Mouse (Mus musculus) lung, postnatal 0 days (tissue): ENCODE data around the gene Arl5b. TPM values are rescaled to one million over a fixed set of nuclear protein-coding genes. Genes with fewer than 3 reads are reported as not detected.

Experiments used
- ATAC-seq: fragments of 200-750 bp; cut with Nextera tagmentation; 2 replicates; pipeline ENCODE4 v1.8.0; 2017; ENCODE audit warnings: moderate library complexity
- DNase-seq: peaks from one replicate; pipeline ENCODE4 v3.0.0-alpha.2; 2016; ENCODE audit warnings: low spot score
- H3K27ac ChIP-seq: fragments of 300-500 bp; sonication (generic); 2 replicates; pipeline ENCODE4 v1.5.1; 2014; ENCODE audit warnings: antibody characterized with exemption, mild to moderate bottlenecking, low read length, mixed read lengths
- H3K27me3 ChIP-seq: fragments of 300-500 bp; sonication (generic); replicated peaks from 2 replicates; pipeline ENCODE4 v1.6.1; 2014; ENCODE audit warnings: low read length, mixed read lengths; ENCODE audit not compliant: insufficient read depth
- H3K36me3 ChIP-seq: fragments of 300-500 bp; sonication (generic); 2 replicates; pipeline ENCODE4 v1.6.1; 2014; ENCODE audit warnings: low read length, mixed read lengths; ENCODE audit not compliant: insufficient read depth
- H3K4me1 ChIP-seq: fragments of 300-500 bp; sonication (generic); 2 replicates; pipeline ENCODE4 v1.6.1; 2014; ENCODE audit warnings: antibody characterized with exemption, low read depth, low read length, mixed read lengths; ENCODE audit not compliant: insufficient read depth
- H3K4me2 ChIP-seq: fragments of 300-500 bp; sonication (generic); replicated peaks from 2 replicates; pipeline ENCODE4 v1.6.1; 2014; ENCODE audit warnings: low read depth, mild to moderate bottlenecking, low read length, moderate library complexity, mixed read lengths
- H3K4me3 ChIP-seq: fragments of 300-500 bp; sonication (generic); 2 replicates; pipeline ENCODE4 v1.5.1; 2014; ENCODE audit warnings: low read depth, low read length
- H3K9ac ChIP-seq: fragments of 300-500 bp; sonication (generic); replicated peaks from 2 replicates; pipeline ENCODE4 v1.6.1; 2014; ENCODE audit warnings: low read depth, mild to moderate bottlenecking
- H3K9me3 ChIP-seq: fragments of 300-500 bp; sonication (generic); 2 replicates; pipeline ENCODE4 v1.6.1; 2016; ENCODE audit warnings: low read length, mixed read lengths
- CTCF ChIP-seq: IDR thresholded peaks from 2 replicates; pipeline ENCODE4 v1.5.1; 2016; ENCODE audit warnings: antibody characterized with exemption, mild to moderate bottlenecking
- EP300 ChIP-seq: IDR thresholded peaks from 2 replicates; pipeline ENCODE4 v1.6.1; 2016; ENCODE audit warnings: antibody characterized with exemption, mild to moderate bottlenecking, control low read depth
- WGBS: fragments of 180-500 bp; shearing (Covaris S2); extraction: QIAGEN DNeasy Blood & Tissue Kit; methylation state at CpG from one replicate; pipeline ENCODE4 v1.1.7; 2014; 5-methylcytosine and 5-hydroxymethylcytosine counted together
- polyA plus RNA-seq: library from polyadenylated mRNA; unstranded; fragments of >200 nt; fragmentation: Nextera tagmentation; extraction: Ambion mirVana; gene quantifications from 2 replicates; pipeline ENCODE4 v1.2.1, GENCODE M21; 2015

Gene Arl5b
- polyA plus RNA-seq, 1 experiment from 2014 or later: 24.0 TPM

DNA sequence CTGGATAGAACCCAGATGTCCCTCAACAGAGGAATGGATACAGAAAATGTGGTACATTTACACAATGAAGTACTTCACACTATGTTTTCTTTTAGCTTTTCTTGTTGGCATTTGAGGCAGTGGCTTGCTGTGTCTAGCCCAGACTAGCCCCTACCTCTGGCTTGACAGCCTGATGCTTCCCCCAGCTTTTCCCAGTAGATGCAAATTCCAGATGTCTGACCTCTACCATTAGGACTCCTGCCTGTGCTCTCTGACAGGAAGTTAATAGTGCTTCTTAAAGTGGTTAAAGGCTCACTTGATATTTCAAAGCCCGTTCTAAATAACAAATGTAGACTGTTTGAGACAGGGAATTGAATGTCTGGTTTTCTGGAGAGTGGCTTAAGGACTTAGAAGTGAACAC is 14.6 kb downstream of the Arl5b start:
- DNase-seq (no peak), ATAC-seq (no peak)
- no peak for TF ChIP-seq EP300
- TF ChIP-seq CTCF: no peak
- H3K36me3 ChIP-seq: no peaks in the 10 kb centered on the region
- H3K27me3 ChIP-seq: no peaks in the 10 kb centered on the region
- no peak overlapping the region for H3K4me3 ChIP-seq
- no peak overlapping the region for H3K4me2 ChIP-seq
- H3K4me1 ChIP-seq: 0 out of 2 replicates have a peak, but pooled peaks cover 4% of the 10 kb centered on the region
- 19% methylated on average over 1 of the region's 1 CpGs for WGBS
- H3K9ac ChIP-seq: no peak overlapping the region
- H3K9me3 ChIP-seq: no peaks in the 10 kb centered on the region
- peak overlapping the region; percentile 20; the same call in 1 of the 2 replicates for H3K27ac ChIP-seq

DNA sequence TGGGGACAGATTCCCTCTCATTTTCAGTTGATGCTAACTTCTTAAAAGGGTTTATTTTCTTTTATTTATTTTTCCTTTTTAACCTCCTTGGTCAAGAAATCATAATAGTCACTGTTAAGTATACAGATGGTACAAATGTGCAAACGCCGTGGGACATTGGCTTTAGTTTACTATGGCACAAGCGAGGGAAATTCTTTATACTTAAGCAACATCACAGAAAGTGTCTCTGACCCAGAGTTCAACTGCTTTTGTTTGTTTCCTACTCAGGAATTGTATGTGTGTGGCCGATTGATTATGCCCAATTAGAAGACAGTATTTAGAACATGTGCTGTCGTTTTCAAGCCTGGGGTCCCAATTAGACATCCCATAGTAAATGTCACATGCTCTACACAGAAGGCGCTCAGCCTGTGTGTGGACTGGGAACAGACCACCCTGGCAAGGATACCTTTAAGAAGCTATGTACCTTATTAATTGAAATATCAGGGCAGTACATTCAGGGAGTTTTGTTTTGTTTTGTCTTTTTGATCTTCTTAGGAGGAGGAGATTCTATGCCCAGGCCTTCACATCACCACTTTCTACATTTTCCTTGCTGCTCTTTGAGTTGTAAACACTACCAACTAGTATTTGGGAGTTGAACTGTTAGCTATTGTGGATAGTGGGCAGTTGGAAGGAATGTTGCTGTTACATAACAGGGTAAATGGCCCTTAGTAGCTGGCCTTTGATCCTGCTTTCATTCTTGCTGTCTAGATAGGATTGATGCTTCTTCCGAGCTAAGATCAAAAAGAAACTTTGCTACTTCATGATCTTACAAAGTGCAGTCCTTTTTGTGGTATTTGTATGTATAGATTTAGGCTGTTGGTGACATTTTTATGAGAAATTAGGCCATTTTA is 15.4 kb downstream of the Arl5b start:
- 60% methylated on average over 7 of the region's 7 CpGs for WGBS
- no peak overlapping the region for H3K4me3 ChIP-seq
- no peaks in the 10 kb centered on the region for H3K36me3 ChIP-seq
- DNase-seq: peak; percentile 70
- TF ChIP-seq CTCF: no peak
- TF ChIP-seq EP300: peak; percentile 27; the same call in 1 of the 2 replicates
- no peak overlapping the region for H3K9ac ChIP-seq
- no peak overlapping the region for H3K4me2 ChIP-seq
- no peak overlapping the region for H3K27ac ChIP-seq
- ATAC-seq: peak; percentile 52
- 0 out of 2 replicates have a peak, but pooled peaks cover 4% of the 10 kb centered on the region for H3K4me1 ChIP-seq
- no peaks in the 10 kb centered on the region for H3K27me3 ChIP-seq
- no peaks in the 10 kb centered on the region for H3K9me3 ChIP-seq

DNA sequence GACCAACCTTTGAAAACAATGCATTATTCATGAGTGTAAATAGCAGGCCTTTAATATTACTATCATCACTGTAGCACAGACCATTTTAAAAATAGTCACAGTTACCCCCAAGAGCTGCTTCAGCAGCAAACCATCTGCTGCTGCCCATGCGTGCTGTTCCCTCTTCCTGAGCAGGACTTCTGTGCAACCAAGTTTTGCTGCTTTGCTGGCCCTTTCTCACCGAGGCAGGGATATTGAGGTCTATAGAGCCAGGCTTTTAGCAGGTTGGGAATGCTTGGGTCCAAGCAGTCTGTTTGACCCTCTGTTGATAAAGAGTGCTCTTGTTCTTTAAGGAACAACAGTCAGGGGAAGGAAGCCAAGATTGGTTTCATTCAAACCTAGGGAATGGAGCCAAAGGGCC is 16.3 kb downstream of the Arl5b start:
- no peak overlapping the region for H3K9ac ChIP-seq
- DNase-seq: no peak
- no peak overlapping the region for H3K4me3 ChIP-seq
- 48% methylated on average over 2 of the region's 2 CpGs for WGBS
- no peak overlapping the region for H3K4me2 ChIP-seq
- TF ChIP-seq CTCF: no peak
- TF ChIP-seq EP300: no peak
- H3K27ac ChIP-seq: no peak overlapping the region
- no peak for ATAC-seq
- H3K27me3 ChIP-seq: no peaks in the 10 kb centered on the region
- no peaks in the 10 kb centered on the region for H3K36me3 ChIP-seq
- no peaks in the 10 kb centered on the region for H3K9me3 ChIP-seq
- 0 out of 2 replicates have a peak, but pooled peaks cover 4% of the 10 kb centered on the region for H3K4me1 ChIP-seq

DNA sequence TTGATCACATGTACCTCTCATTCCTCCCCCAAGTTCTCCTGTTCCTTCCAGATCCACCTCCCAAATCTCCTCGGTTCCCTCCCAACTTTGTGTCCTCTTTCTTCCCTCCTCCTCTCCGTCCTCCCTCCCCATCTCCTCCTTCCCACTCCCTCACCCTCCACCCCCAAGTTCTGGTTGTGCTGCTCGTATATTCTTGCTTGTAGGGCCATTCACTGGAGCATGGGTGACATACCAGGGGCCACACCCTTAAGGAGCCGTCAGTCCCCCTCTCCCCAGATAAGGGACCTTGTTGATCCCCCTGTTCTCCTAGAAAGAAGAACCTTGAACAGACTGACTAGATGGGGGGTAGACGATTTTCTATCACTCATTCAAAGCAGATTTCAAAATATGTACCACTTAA is 17.9 kb downstream of the Arl5b start:
- TF ChIP-seq CTCF (no peak), EP300 (no peak)
- Histone ChIP-seq H3K4me1 (0 out of 2 replicates have a peak, but pooled peaks cover 4% of the 10 kb centered on the region), H3K4me2 (no peak overlapping the region), H3K27me3 (no peaks in the 10 kb centered on the region), H3K36me3 (peaks cover 3% of the 10 kb centered on the region; the same call in 1 of the 2 replicates), H3K27ac (no peak overlapping the region), H3K9me3 (no peaks in the 10 kb centered on the region), H3K9ac (no peak overlapping the region), H3K4me3 (no peak overlapping the region)
- no peak for ATAC-seq
- no peak for DNase-seq
- 64% methylated on average over 5 of the region's 5 CpGs for WGBS

DNA sequence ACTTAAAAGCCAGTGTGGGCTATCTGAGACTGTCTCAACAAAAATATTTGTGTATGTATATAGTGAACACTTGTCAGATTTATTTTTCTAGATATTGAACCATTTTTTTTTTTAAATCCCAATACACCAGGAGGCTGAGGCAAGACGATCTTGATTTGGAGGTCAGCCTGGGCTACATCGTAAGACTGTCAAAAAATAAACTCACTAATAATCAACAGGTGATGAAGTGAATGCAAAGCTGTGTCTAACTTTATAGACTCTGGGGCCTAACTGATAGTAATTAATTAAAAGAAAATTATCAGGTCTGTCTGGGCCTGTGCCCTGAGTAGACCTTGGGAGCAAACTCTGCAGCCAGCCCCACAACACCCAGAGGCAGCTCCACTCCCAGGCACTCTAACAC is 34.5 kb downstream of the Arl5b start:
- DNase-seq (no peak), ATAC-seq (no peak)
- TF ChIP-seq CTCF (no peak), EP300 (no peak)
- Histone ChIP-seq H3K4me2 (no peak overlapping the region), H3K4me1 (no peaks in the 10 kb centered on the region), H3K27me3 (no peaks in the 10 kb centered on the region), H3K9me3 (no peaks in the 10 kb centered on the region), H3K36me3 (no peaks in the 10 kb centered on the region; the same call in 1 of the 2 replicates), H3K9ac (no peak overlapping the region), H3K27ac (no peak overlapping the region), H3K4me3 (no peak overlapping the region)
- 100% methylated on average over 2 of the region's 2 CpGs for WGBS

DNA sequence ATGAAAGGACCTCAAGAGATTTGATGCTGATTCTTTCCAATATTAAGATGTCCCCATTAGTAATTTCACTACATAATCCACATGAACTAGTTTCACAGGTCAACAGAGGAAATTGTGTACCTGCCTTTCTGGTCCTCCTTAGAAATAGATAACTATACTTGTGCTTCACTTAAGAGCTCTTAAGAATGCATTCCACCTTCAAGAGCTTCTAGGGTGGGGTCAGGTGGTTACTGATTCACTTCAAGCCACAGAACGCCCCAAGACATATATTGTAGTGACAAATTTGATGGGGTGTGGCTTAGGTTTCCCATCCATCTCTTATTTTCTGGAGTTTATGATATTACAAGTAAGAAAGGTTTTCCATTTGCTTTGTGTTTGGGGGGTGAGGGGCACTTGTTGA is 38.1 kb downstream of the Arl5b start:
- Histone ChIP-seq H3K36me3 (no peaks in the 10 kb centered on the region), H3K4me3 (no peak overlapping the region), H3K27me3 (no peaks in the 10 kb centered on the region), H3K9me3 (no peaks in the 10 kb centered on the region), H3K9ac (no peak overlapping the region), H3K27ac (no peak overlapping the region), H3K4me1 (no peaks in the 10 kb centered on the region), H3K4me2 (no peak overlapping the region)
- ATAC-seq (peak; percentile 76), DNase-seq (no peak)
- no peak for TF ChIP-seq EP300
- TF ChIP-seq CTCF: no peak
- 51% methylated on average over 1 of the region's 1 CpGs for WGBS
